Mouse (Mus musculus): ENCODE measurements around the gene Slc25a25.

DNA sequence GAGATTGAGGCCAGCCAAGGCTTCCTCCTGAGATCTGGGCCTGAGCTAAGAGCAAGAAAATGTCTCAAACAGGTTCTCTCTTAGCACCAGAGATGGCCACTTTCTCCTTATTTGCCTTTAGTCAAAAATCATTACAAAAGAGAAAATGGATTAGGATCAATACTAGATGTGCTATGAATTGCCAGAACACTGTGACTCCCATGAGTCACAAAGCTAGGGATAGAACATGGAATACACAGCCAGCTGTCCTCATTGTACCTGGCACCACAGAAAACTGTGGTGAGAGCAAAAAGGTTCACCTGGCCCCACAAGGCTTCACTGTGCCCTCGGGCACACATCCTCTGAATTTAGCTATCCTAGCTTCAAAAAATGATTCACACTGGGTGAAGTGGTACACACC is 2.8 kb downstream of the Slc25a25 start:
- TF ChIP-seq CTCF (IDR thresholded peaks at IDR 0.05; ENCODE audit: low read depth, low read length) (no peak), POLR2A (IDR thresholded peaks at IDR 0.05; ENCODE audit: insufficient read depth, low read length) (no peak), EP300 (IDR thresholded peaks at IDR 0.05; ENCODE audit: insufficient read depth, low read depth, low read length) (no peak)
